Mouse (Mus musculus): ENCODE measurements around the gene Def6.

The Def6 gene

GRCm38 (mm10) chr17:28195033-28195432, 12.5 kb upstream of the Def6 start:
- TF ChIP-seq GATA4 (IDR thresholded peaks at IDR 0.05; ENCODE audit: insufficient replicate concordance, low read length): no peak

- no peak for TF ChIP-seq GATA4 (IDR thresholded peaks at IDR 0.05; ENCODE audit: insufficient replicate concordance, low read length)
Observed at GRCm38 (mm10) chr17:28197646-28198045, 9.9 kb upstream of the Def6 start.

GRCm38 (mm10) chr17:28201982-28202381, 5.6 kb upstream of the Def6 start:
- TF ChIP-seq GATA4 (IDR thresholded peaks at IDR 0.05; ENCODE audit: insufficient replicate concordance, low read length): no peak

DNA sequence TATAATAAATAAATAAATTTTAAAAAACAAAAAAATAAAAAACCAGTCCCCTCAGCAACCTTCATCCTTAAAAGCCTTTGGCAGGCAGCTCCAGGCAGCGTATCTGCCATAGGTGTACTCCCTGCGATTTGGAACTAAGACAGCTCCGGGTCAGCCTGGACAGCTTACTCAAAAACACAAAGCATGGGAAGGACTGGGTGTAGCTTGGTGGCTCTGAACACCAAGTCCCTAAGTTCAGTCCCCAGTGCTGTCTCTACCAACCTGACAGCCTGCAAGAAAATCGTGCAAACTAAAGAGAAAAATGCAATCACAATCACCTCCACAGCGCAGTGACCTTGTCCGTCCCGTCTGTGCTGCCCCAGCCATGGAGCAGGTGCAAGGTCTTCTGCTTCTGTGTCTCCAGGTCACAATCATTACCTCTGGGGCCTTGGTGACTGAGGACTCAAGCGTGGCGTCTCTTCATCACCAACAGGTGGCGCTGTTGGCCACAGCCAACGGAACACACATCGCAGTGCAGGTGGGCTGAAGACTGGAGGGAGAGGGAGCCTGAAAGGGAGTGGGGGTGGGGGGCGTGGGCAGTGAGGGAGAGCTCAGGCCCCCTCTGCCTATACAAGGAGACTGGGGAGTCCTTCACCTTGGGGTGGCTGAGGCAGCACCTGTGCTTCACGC, 3.4 kb upstream of the Def6 start:
- TF ChIP-seq GATA4 (IDR thresholded peaks at IDR 0.05; ENCODE audit: insufficient replicate concordance, low read length): no peak

GRCm38 (mm10) chr17:28205443-28205842, 2.1 kb upstream of the Def6 start:
- TF ChIP-seq GATA4 (IDR thresholded peaks at IDR 0.05; ENCODE audit: insufficient replicate concordance, low read length): no peak

- no peak for TF ChIP-seq GATA4 (IDR thresholded peaks at IDR 0.05; ENCODE audit: insufficient replicate concordance, low read length)
Observed at GRCm38 (mm10) chr17:28207092-28207491, 486 bp upstream of the Def6 start.

- TF ChIP-seq GATA4 (IDR thresholded peaks at IDR 0.05; ENCODE audit: insufficient replicate concordance, low read length): no peak
Observed at GRCm38 (mm10) chr17:28208314-28208612, 685 bp downstream of the Def6 start.

DNA sequence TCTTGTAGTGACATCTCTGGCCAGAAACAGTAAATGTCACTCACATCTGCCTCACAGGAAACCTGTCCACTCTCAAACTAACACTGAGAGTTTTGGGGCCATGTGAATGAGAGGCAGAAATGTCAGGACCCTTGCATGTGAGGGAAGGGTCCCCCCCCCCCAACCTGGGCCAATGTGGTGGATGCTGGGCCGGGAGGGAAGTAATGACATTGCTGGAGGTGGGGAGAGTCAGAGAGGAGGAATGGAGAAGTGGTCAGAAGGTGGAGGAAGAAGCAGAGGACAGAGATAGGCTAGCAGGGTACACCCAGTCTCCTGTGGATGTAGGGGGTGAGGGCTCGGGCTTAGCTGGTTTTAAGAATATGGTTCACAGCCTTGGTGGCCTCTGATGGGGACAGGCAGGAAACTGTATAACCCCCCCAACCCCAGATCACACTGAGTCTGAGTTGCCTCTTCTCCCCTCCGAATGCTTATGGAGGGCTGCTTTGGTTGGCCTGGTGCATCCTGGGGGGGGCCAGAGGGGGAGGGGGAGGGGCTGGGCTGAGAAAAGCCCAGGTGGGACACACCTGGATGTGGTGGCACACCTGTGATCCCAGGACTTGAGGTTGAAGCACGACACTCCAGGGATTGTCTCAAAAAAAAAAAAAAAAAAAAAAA, 2.0 kb downstream of the Def6 start:
- TF ChIP-seq GATA4 (IDR thresholded peaks at IDR 0.05; ENCODE audit: insufficient replicate concordance, low read length): no peak

- no peak for TF ChIP-seq GATA4 (IDR thresholded peaks at IDR 0.05; ENCODE audit: insufficient replicate concordance, low read length)
Observed at GRCm38 (mm10) chr17:28211921-28212341, 4.4 kb downstream of the Def6 start.

DNA sequence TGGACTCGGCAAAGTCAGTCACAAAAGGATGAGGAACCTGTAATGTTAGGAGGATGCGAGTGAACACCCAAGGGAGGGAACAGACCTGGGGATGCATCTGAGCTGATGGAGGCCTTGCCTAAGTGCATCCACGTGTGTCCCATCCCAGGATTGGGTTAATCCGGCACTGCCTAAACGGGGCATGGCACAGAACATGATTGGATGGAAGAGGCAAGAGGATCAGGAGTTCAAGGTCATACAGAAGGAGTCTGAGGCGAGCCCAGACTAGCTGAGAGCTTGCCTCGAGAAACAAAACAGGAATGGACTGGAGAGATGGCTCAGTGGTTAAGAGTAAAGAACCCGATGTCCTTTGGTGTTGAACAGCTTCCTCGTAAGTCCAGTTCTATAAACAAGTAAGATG, 4.8 kb downstream of the Def6 start:
- no peak for TF ChIP-seq GATA4 (IDR thresholded peaks at IDR 0.05; ENCODE audit: insufficient replicate concordance, low read length)

DNA sequence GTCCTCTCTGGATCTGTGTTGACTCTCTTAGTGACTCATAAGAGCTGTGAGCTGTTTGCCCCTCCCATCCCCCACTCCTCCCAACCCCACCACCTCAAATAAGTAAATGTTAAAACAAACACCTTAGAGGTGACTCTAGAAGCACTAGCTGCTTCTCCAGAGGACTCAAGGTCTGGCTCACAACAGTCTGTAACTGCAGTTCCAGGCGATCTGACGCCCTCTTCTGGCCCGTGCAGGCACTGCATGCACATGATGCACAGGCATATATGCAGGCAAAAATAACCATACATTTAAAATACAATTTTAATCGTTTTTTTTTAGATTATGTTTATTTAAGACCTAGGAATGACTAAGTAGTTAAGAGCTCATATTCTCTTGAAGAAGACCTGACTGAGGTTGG, 5.7 kb downstream of the Def6 start:
- no peak for TF ChIP-seq GATA4 (IDR thresholded peaks at IDR 0.05; ENCODE audit: insufficient replicate concordance, low read length)

GRCm38 (mm10) chr17:28216791-28217190, 9.2 kb downstream of the Def6 start:
- no peak for TF ChIP-seq GATA4 (IDR thresholded peaks at IDR 0.05; ENCODE audit: insufficient replicate concordance, low read length)

- TF ChIP-seq GATA4 (IDR thresholded peaks at IDR 0.05; ENCODE audit: insufficient replicate concordance, low read length): no peak
Observed at GRCm38 (mm10) chr17:28217721-28218649, 10.4 kb downstream of the Def6 start.

GRCm38 (mm10) chr17:28223561-28224391, 16.2 kb downstream of the Def6 start:
- no peak for TF ChIP-seq GATA4 (IDR thresholded peaks at IDR 0.05; ENCODE audit: insufficient replicate concordance, low read length)

DNA sequence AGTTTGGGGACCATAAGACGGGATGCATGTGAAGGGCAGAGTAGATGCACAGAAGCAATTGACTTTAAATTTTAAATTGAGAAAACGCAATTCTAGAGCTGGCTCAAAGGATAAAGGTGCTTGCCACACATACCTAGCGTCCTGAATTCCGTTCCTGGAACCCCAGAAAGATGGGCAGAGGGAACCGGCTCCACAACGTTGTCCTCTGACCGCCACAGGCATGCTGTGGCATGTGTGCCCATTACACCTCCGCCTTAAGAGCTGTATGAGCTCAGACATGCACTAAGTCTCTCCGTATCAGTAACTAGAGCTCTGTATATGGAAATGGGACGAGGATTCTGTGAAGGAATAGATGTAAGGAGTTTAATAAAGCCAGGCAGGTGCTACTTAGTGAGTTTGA, 17.0 kb downstream of the Def6 start:
- no peak for TF ChIP-seq GATA4 (IDR thresholded peaks at IDR 0.05; ENCODE audit: insufficient replicate concordance, low read length)

All from liver, adult (tissue).